Mouse (Mus musculus) regulatory T cell (primary cell): ENCODE measurements at regions not wholly inside any gene's neighbourhood (a gene's known extent, or its start where the extent isn't known, plus 50 kb on each side); places are given as distances from the start of the nearest gene placed in this dataset.
"Not testable (repeated sequence)": the region's sequence is repeated elsewhere in the genome, so short reads cannot be mapped to it uniquely, and the experiment has no call there.

Experiments
- in situ Hi-C: fragments of 300-600 bp; cut with MboI, MseI; formaldehyde crosslinking; loops from one replicate; pipeline ENCODE4 v1.15.1; 2025; ENCODE audit warnings: high pct_unique_total_duplicates

GRCm38 (mm10) chr12:90664436-90664835 is 73.8 kb downstream of the Dio2 start:
- in situ Hi-C loops = no loop called here

- in situ Hi-C loops = no loop called here
These were observed 92.8 kb downstream of the Dio2 start for GRCm38 (mm10) chr12:90645452-90645851.

- in situ Hi-C loops = no loop called here
These were observed 94.3 kb downstream of the Dio2 start for GRCm38 (mm10) chr12:90643891-90644290.

- in situ Hi-C loops = loop anchor here (5.0 kb wide), 1 partner anchor 968 kb away; no protein-coding TSS in a partner anchor
These were observed 113.4 kb downstream of the Dio2 start for GRCm38 (mm10) chr12:90624856-90625255.

GRCm38 (mm10) chr12:90623426-90623825 is 114.8 kb downstream of the Dio2 start:
- in situ Hi-C loops = no loop called here

- in situ Hi-C loops = no loop called here
These were observed 129.4 kb downstream of the Dio2 start for GRCm38 (mm10) chr12:90608810-90609209.

- in situ Hi-C loops = no loop called here
These were observed 130.3 kb downstream of the Dio2 start for GRCm38 (mm10) chr12:90607894-90608293.

GRCm38 (mm10) chr12:90580006-90580405 is 158.2 kb downstream of the Dio2 start:
- in situ Hi-C loops = no loop called here

- in situ Hi-C loops = no loop called here
These were observed 162.1 kb downstream of the Dio2 start for GRCm38 (mm10) chr12:90576103-90576502.

GRCm38 (mm10) chr12:90571907-90572306 is 166.3 kb downstream of the Dio2 start:
- in situ Hi-C loops = no loop called here

GRCm38 (mm10) chr12:90571506-90571905 is 166.7 kb downstream of the Dio2 start:
- in situ Hi-C loops = no loop called here

GRCm38 (mm10) chr12:90566349-90566748 is 171.9 kb downstream of the Dio2 start:
- in situ Hi-C loops = no loop called here

GRCm38 (mm10) chr12:90565051-90565450 is 173.2 kb downstream of the Dio2 start:
- in situ Hi-C loops = no loop called here

- in situ Hi-C loops = not testable (repeated sequence)
These were observed 173.6 kb downstream of the Dio2 start for GRCm38 (mm10) chr12:90564594-90564993.

GRCm38 (mm10) chr12:90542361-90542760 is 195.9 kb downstream of the Dio2 start:
- in situ Hi-C loops = no loop called here
